Mouse (Mus musculus): ENCODE data around the gene Gm20908. TPM values are rescaled to one million over a fixed set of nuclear protein-coding genes. Genes with fewer than 3 reads are reported as not detected.
"Not testable (repeated sequence)": the region's sequence is repeated elsewhere in the genome, so short reads cannot be mapped to it uniquely, and the experiment has no call there.

The Gm20908 gene
- not detected in 2 replicates for polyA plus RNA-seq (2015; fragmentation: Nextera tagmentation; extraction: Ambion mirVana)

DNA sequence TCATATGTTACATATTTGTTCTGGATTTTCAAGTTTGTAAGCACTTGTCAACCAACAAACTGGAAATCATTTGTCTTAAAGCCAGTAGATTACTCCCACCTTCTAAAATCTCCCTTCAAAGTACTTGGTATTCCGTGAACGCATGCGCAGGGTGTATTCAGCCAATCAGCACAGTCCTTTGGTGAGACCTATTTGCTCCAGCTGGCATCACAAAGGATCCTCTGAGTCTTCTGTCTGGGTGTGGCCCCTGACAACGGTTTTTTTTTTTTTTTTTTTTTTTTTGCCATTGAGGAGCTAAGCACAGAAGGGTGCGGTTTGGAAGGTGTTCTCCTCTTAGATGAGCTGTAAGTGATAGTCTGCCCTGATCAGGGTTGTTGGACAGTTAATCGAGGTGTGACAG is at the start of gene Gm20908:
Gene Gm20908, plus strand, starts transcription at position 301 of the 400 bp plus-strand sequence.
- H3K36me3 ChIP-seq; H3K9me3 ChIP-seq; H3K9ac ChIP-seq; H3K4me3 ChIP-seq; H3K4me2 ChIP-seq; ATAC-seq (ENCODE audit: insufficient number of reproducible peaks, insufficient read depth, low FRiP score, low TSS enrichment, low read depth); H3K27ac ChIP-seq; H3K27me3 ChIP-seq; H3K4me1 ChIP-seq: not testable (repeated sequence)
- WGBS: no CpG with 5 or more reads among the region's 6 CpGs

Measured in embryonic facial prominence, embryonic 13.5 days (tissue).